Mouse (Mus musculus) heart, embryonic 16.5 days (tissue): ENCODE data around the gene Rnf157. TPM values are rescaled to one million over a fixed set of nuclear protein-coding genes. Genes with fewer than 3 reads are reported as not detected.
A peak's percentile ranks its signal among the peaks of the same experiment; 100 is the strongest.

ENCODE experiments used
- ATAC-seq: fragments of 200-750 bp; cut with Nextera tagmentation; replicated peaks from 2 replicates; pipeline ENCODE4 v1.8.0; 2017; ENCODE audit warnings: moderate number of reproducible peaks; ENCODE audit not compliant: insufficient read depth, low FRiP score; ENCODE audit errors: extremely low read depth
- H3K27ac ChIP-seq: fragments of 300-500 bp; sonication (generic); 2 replicates; pipeline ENCODE4 v1.5.1; 2014; ENCODE audit warnings: mild to moderate bottlenecking, low read length, control low read depth, moderate library complexity
- H3K27me3 ChIP-seq: fragments of 300-500 bp; sonication (generic); 2 replicates; pipeline ENCODE4 v1.6.1; 2014; ENCODE audit warnings: low read length, mixed read lengths; ENCODE audit not compliant: control insufficient read depth, insufficient read depth
- H3K36me3 ChIP-seq: fragments of 300-500 bp; sonication (generic); 2 replicates; pipeline ENCODE4 v1.6.1; 2014; ENCODE audit not compliant: control insufficient read depth, insufficient read depth
- H3K4me1 ChIP-seq: fragments of 300-500 bp; sonication (generic); 2 replicates; pipeline ENCODE4 v1.6.1; 2014; ENCODE audit warnings: low read length, mixed read lengths; ENCODE audit not compliant: control insufficient read depth, insufficient read depth
- H3K4me2 ChIP-seq: fragments of 300-500 bp; sonication (generic); 2 replicates; pipeline ENCODE4 v1.6.1; 2014; ENCODE audit warnings: low read depth, mild to moderate bottlenecking, control low read depth, low read length
- H3K4me3 ChIP-seq: fragments of 300-500 bp; sonication (generic); 2 replicates; pipeline ENCODE4 v1.5.1; 2014; ENCODE audit warnings: mild to moderate bottlenecking, control low read depth, low read length
- H3K9ac ChIP-seq: fragments of 300-500 bp; sonication (generic); 2 replicates; pipeline ENCODE4 v1.6.1; 2014; ENCODE audit warnings: low read length, control low read depth
- H3K9me3 ChIP-seq: fragments of 300-500 bp; sonication (generic); replicated peaks from 2 replicates; pipeline ENCODE4 v1.6.1; 2016; ENCODE audit warnings: low read length; ENCODE audit not compliant: control insufficient read depth
- WGBS: fragments of 180-500 bp; shearing (Covaris S2); extraction: QIAGEN DNeasy Blood & Tissue Kit; methylation state at CpG from one replicate; pipeline ENCODE4 v1.1.7; 2014; 5-methylcytosine and 5-hydroxymethylcytosine counted together
- polyA plus RNA-seq: library from polyadenylated mRNA; unstranded; fragments of >200 nt; fragmentation: Nextera tagmentation; extraction: Ambion mirVana; gene quantifications from 2 replicates; pipeline ENCODE4 v1.2.1, GENCODE M21; 2015

Rnf157 gene
- polyA plus RNA-seq, 1 experiment from 2014 or later, result 11.6 TPM

- no peaks in the 10 kb centered on the region for H3K36me3 ChIP-seq
- H3K9me3 ChIP-seq, result no peaks in the 10 kb centered on the region
- H3K27ac ChIP-seq, result no peak overlapping the region
- no peak overlapping the region for H3K4me2 ChIP-seq
- 79% methylated on average over 6 of the region's 6 CpGs for WGBS
- H3K4me3 ChIP-seq, result no peak overlapping the region
- no peaks in the 10 kb centered on the region for H3K27me3 ChIP-seq
- no peak overlapping the region for H3K9ac ChIP-seq
- H3K4me1 ChIP-seq, result peaks cover 2% of the 10 kb centered on the region
- no peak for ATAC-seq
Measured at GRCm38 (mm10) chr11:116423214-116423613, 10.4 kb upstream of the Rnf157 start.

GRCm38 (mm10) chr11:116422562-116422961 is 9.7 kb upstream of the Rnf157 start:
- H3K9ac ChIP-seq, result no peak overlapping the region
- H3K27me3 ChIP-seq, result no peaks in the 10 kb centered on the region
- H3K4me1 ChIP-seq, result peaks cover 2% of the 10 kb centered on the region
- 76% methylated on average over 2 of the region's 2 CpGs for WGBS
- H3K36me3 ChIP-seq, result no peaks in the 10 kb centered on the region
- no peaks in the 10 kb centered on the region for H3K9me3 ChIP-seq
- ATAC-seq, result no peak
- H3K27ac ChIP-seq, result no peak overlapping the region
- no peak overlapping the region for H3K4me2 ChIP-seq
- H3K4me3 ChIP-seq, result no peak overlapping the region

GRCm38 (mm10) chr11:116421102-116421501 is 8.3 kb upstream of the Rnf157 start:
- H3K9me3 ChIP-seq, result no peaks in the 10 kb centered on the region
- H3K4me3 ChIP-seq, result no peak overlapping the region
- WGBS, result 67% methylated on average over 6 of the region's 6 CpGs
- no peaks in the 10 kb centered on the region for H3K27me3 ChIP-seq
- H3K36me3 ChIP-seq, result no peaks in the 10 kb centered on the region
- no peak for ATAC-seq
- H3K4me1 ChIP-seq, result peaks cover 2% of the 10 kb centered on the region
- no peak overlapping the region for H3K27ac ChIP-seq
- no peak overlapping the region for H3K4me2 ChIP-seq
- no peak overlapping the region for H3K9ac ChIP-seq

- H3K9ac ChIP-seq, result no peak overlapping the region
- H3K4me2 ChIP-seq, result no peak overlapping the region
- H3K36me3 ChIP-seq, result no peaks in the 10 kb centered on the region
- WGBS, result 80% methylated on average over 6 of the region's 6 CpGs
- no peak overlapping the region for H3K4me3 ChIP-seq
- no peak for ATAC-seq
- H3K4me1 ChIP-seq, result no peaks in the 10 kb centered on the region; the same call in 1 of the 2 replicates
- peak overlapping the region; percentile 61 for H3K27ac ChIP-seq
- no peaks in the 10 kb centered on the region for H3K9me3 ChIP-seq
- H3K27me3 ChIP-seq, result no peaks in the 10 kb centered on the region
Measured at GRCm38 (mm10) chr11:116418841-116419462, 6.1 kb upstream of the Rnf157 start.

GRCm38 (mm10) chr11:116418194-116418840 is 5.5 kb upstream of the Rnf157 start:
- Histone ChIP-seq H3K4me1 (peaks cover 3% of the 10 kb centered on the region), H3K4me3 (no peak overlapping the region), H3K36me3 (no peaks in the 10 kb centered on the region), H3K4me2 (no peak overlapping the region), H3K9ac (no peak overlapping the region), H3K27me3 (no peaks in the 10 kb centered on the region), H3K9me3 (no peaks in the 10 kb centered on the region), H3K27ac (peak overlapping the region; percentile 61)
- no peak for ATAC-seq
- WGBS, result 4% methylated on average over 2 of the region's 2 CpGs

- Histone ChIP-seq H3K27me3 (no peaks in the 10 kb centered on the region; the same call in 1 of the 2 replicates), H3K4me3 (no peak overlapping the region), H3K27ac (no peak overlapping the region), H3K36me3 (no peaks in the 10 kb centered on the region), H3K4me2 (no peak overlapping the region), H3K9ac (no peak overlapping the region), H3K9me3 (no peaks in the 10 kb centered on the region), H3K4me1 (peaks cover 7% of the 10 kb centered on the region)
- ATAC-seq, result no peak
- WGBS, result 93% methylated on average over 5 of the region's 5 CpGs
Measured at GRCm38 (mm10) chr11:116417054-116417453, 4.2 kb upstream of the Rnf157 start.

DNA sequence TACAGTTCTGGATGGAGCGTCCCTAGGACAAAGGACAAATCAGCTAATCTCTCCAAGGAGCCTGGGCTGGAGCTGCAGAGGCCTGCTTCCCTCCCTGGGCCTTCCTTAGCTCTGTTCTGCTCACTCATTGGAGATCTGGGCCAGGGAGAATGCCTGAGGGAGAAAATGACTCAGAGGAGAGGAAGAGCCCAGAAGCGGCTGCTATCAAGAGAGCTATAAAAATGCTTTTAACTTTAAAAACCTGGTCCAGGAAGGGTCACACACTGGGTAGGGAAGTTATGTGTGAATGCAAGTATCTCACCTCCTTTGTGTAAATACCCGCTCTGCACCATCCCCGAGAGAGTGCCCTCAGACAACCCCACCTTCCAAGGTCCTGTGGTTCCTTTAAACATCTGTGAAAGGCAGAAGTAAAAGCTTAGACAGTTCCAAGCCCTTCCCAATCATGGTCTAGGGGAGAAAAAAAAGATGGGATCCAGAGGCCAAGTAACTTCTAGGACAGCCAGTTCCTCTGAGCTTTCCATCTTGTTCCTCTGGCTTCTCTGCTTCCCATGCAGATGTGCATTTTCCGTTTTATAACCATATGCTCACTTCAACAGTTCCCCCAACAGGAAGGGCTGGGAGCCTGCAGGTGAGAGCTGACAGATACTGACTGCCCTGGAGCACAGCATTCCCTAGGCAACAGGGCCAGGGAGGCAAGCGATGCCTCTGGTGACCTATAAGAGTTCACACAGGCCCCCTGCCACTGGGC is 3.5 kb upstream of the Rnf157 start:
- Histone ChIP-seq H3K27ac (peak overlapping the region; percentile 60), H3K9ac (no peak overlapping the region), H3K4me3 (no peak overlapping the region), H3K4me1 (peaks cover 14% of the 10 kb centered on the region), H3K36me3 (no peaks in the 10 kb centered on the region), H3K4me2 (no peak overlapping the region), H3K9me3 (no peaks in the 10 kb centered on the region), H3K27me3 (no peaks in the 10 kb centered on the region; the same call in 1 of the 2 replicates)
- no peak for ATAC-seq
- 60% methylated on average over 6 of the region's 6 CpGs for WGBS

- Histone ChIP-seq H3K27me3 (no peaks in the 10 kb centered on the region; the same call in 1 of the 2 replicates), H3K9ac (peak overlapping the region; percentile 78), H3K4me3 (peak overlapping the region; percentile 83), H3K4me2 (peak overlapping the region; percentile 100), H3K36me3 (no peaks in the 10 kb centered on the region), H3K9me3 (no peaks in the 10 kb centered on the region), H3K4me1 (peaks cover 14% of the 10 kb centered on the region), H3K27ac (no peak overlapping the region)
- WGBS, result 69% methylated on average over 4 of the region's 4 CpGs
- ATAC-seq, result no peak
Measured at GRCm38 (mm10) chr11:116413631-116414022, 795 bp upstream of the Rnf157 start.
